Mouse (Mus musculus) frontal cortex, postnatal 36 days (tissue): ENCODE data around the gene Klf6.

Source experiments
- DNase-seq, 2 experiments: peaks; one replicate each; pipeline ENCODE4 v3.0.0; 2022; ENCODE audit warnings: low spot score in 2 of 2

Klf6 gene

GRCm38 (mm10) chr13:5899021-5899420 lies 37.7 kb downstream of the Klf6 start:
- DNase-seq, result no peak

DNA sequence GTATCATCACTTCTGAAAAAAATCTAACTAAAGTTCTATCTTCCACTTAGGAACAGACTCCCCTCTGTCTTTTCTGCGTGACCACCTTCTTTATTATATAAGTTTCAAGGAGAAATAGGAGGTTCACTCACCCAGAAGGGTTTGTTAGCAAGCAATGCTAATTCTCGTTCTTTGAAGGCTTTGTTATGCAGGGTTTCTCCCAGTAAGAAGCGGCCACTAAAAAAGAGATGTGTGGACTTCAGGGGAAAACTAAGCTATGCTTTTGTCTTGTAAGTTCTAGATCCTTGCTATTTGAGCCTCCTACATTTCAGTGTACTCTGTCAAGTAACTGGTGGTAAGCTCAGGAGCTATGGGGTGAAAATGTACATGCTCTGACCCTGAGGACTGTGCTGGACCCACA lies 38.4 kb downstream of the Klf6 start:
- no peak for DNase-seq

GRCm38 (mm10) chr13:5913201-5913600 lies 51.9 kb downstream of the Klf6 start:
- no peak for DNase-seq

- DNase-seq, result no peak
These were observed 56.1 kb downstream of the Klf6 start for GRCm38 (mm10) chr13:5917360-5917759.

- no peak for DNase-seq
These were observed 58.7 kb downstream of the Klf6 start for GRCm38 (mm10) chr13:5919966-5920365.
